Mouse (Mus musculus) E14TG2a.4 (cell line): ENCODE data around the gene Chd3.

Source experiments
- CTCF ChIP-seq: conservative IDR thresholded peaks from 2 replicates; pipeline ENCODE4 v1.5.1; 2014; ENCODE audit warnings: low read length
- NANOG ChIP-seq: IDR thresholded peaks from 2 replicates; pipeline ENCODE4 v1.6.1; 2014; ENCODE audit warnings: borderline replicate concordance, low read length, mixed read lengths

GRCm38 (mm10) chr11:69302817-69303216 is 66.4 kb downstream of the Chd3 start:
- TF ChIP-seq CTCF, result no peak
- TF ChIP-seq NANOG, result no peak
